Mouse (Mus musculus) retina, postnatal 7 days (tissue): ENCODE measurements at regions not wholly inside any gene's neighbourhood (a gene's known extent, or its start where the extent isn't known, plus 50 kb on each side); places are given as distances from the start of the nearest gene placed in this dataset.

Source experiments
- DNase-seq: peaks from one replicate; pipeline ENCODE4 v3.0.0-alpha.2; 2012; ENCODE audit warnings: low read depth, low spot score

- DNase-seq = no peak
Observed at GRCm38 (mm10) chr15:97504325-97504724, 201.3 kb downstream of the Rpap3 start.

- DNase-seq = no peak
Observed at GRCm38 (mm10) chr15:97502056-97502455, 203.6 kb downstream of the Rpap3 start.

- no peak for DNase-seq
Observed at GRCm38 (mm10) chr15:97501420-97501819, 204.2 kb downstream of the Rpap3 start.

GRCm38 (mm10) chr15:97499821-97500385, 205.7 kb downstream of the Rpap3 start:
- DNase-seq = no peak

GRCm38 (mm10) chr15:97499240-97499639, 206.4 kb downstream of the Rpap3 start:
- no peak for DNase-seq

GRCm38 (mm10) chr15:97498375-97498774, 207.2 kb downstream of the Rpap3 start:
- no peak for DNase-seq

GRCm38 (mm10) chr15:97496026-97496425, 209.6 kb downstream of the Rpap3 start:
- DNase-seq = no peak

GRCm38 (mm10) chr15:97493340-97493739, 212.3 kb downstream of the Rpap3 start:
- no peak for DNase-seq

- DNase-seq = no peak
Observed at GRCm38 (mm10) chr15:97491796-97492195, 213.8 kb downstream of the Rpap3 start.

GRCm38 (mm10) chr15:97487425-97487824, 218.2 kb downstream of the Rpap3 start:
- DNase-seq = no peak

GRCm38 (mm10) chr15:97471986-97472779, 225.1 kb upstream of the Amigo2 start:
- DNase-seq = no peak

- no peak for DNase-seq
Observed at GRCm38 (mm10) chr15:97471476-97471875, 224.4 kb upstream of the Amigo2 start.

- no peak for DNase-seq
Observed at GRCm38 (mm10) chr15:97469684-97470344, 222.7 kb upstream of the Amigo2 start.

- no peak for DNase-seq
Observed at GRCm38 (mm10) chr15:97468732-97469683, 221.9 kb upstream of the Amigo2 start.

- no peak for DNase-seq
Observed at GRCm38 (mm10) chr15:97467781-97468485, 220.8 kb upstream of the Amigo2 start.

GRCm38 (mm10) chr15:97466906-97467465, 219.9 kb upstream of the Amigo2 start:
- no peak for DNase-seq

GRCm38 (mm10) chr15:97466110-97466509, 219.0 kb upstream of the Amigo2 start:
- no peak for DNase-seq

- DNase-seq = no peak
Observed at GRCm38 (mm10) chr15:97465366-97465765, 218.3 kb upstream of the Amigo2 start.

- DNase-seq = no peak
Observed at GRCm38 (mm10) chr15:97464737-97465136, 217.7 kb upstream of the Amigo2 start.

- no peak for DNase-seq
Observed at GRCm38 (mm10) chr15:97462587-97462986, 215.5 kb upstream of the Amigo2 start.

GRCm38 (mm10) chr15:97462006-97462405, 214.9 kb upstream of the Amigo2 start:
- no peak for DNase-seq
